Mouse (Mus musculus) MEL (cell line): Measurements from ENCODE around the gene Dr1. TPM values are rescaled to one million over a fixed set of nuclear protein-coding genes. Genes with fewer than 3 reads are reported as not detected.

ENCODE experiments used
- DNase-seq: peaks from one replicate; pipeline ENCODE4 v3.0.0; 2011; ENCODE audit warnings: low read depth, low spot score
- H3K27ac ChIP-seq: 2 replicates; pipeline ENCODE4 v1.5.1; 2012; ENCODE audit warnings: low read depth, mild to moderate bottlenecking, control low read depth, low read length, moderate library complexity; ENCODE audit not compliant: control insufficient read depth
- H3K27me3 ChIP-seq, 2 experiments: fragments of 150-350 bp in 1 of 2; sonication (generic) in 1 of 2; 2 replicates each; pipeline ENCODE4 v1.6.1; 2012; ENCODE audit warnings: low read length in 2 of 2, mild to moderate bottlenecking in 2 of 2, improper control_type of control experiment in 1 of 2, moderate library complexity in 1 of 2; ENCODE audit not compliant: insufficient read depth in 2 of 2, control insufficient read depth in 1 of 2
- H3K36me3 ChIP-seq, 2 experiments: 2 replicates each; pipeline ENCODE4 v1.6.1; 2012 to 2014; ENCODE audit warnings: low read length in 2 of 2, improper control_type of control experiment in 1 of 2, inconsistent platforms in 1 of 2, mild to moderate bottlenecking in 1 of 2; ENCODE audit not compliant: insufficient read depth in 2 of 2, control insufficient read depth in 1 of 2
- H3K4me1 ChIP-seq, 2 experiments: fragments of 150-350 bp in 1 of 2; sonication (generic) in 1 of 2; 2 replicates each; pipeline ENCODE4 v1.6.1; 2012; ENCODE audit warnings: low read length in 2 of 2, improper control_type of control experiment in 1 of 2, mild to moderate bottlenecking in 1 of 2; ENCODE audit not compliant: insufficient read depth in 2 of 2, control insufficient read depth in 1 of 2
- H3K4me3 ChIP-seq, 2 experiments: fragments of 150-350 bp in 1 of 2; sonication (generic) in 1 of 2; 2 replicates each; pipeline ENCODE4 v1.5.1; 2012; ENCODE audit warnings: low read depth in 2 of 2, low read length in 2 of 2, mild to moderate bottlenecking in 2 of 2, moderate library complexity in 2 of 2, control low read depth in 1 of 2, improper control_type of control experiment in 1 of 2; ENCODE audit not compliant: control insufficient read depth in 1 of 2, insufficient read depth in 1 of 2
- H3K79me2 ChIP-seq: 2 replicates; pipeline ENCODE4 v1.6.1; 2012; ENCODE audit warnings: mild to moderate bottlenecking, low read length, moderate library complexity; ENCODE audit not compliant: control insufficient read depth, poor library complexity, insufficient read depth
- H3K9ac ChIP-seq: 2 replicates; pipeline ENCODE4 v1.6.1; 2012; ENCODE audit warnings: low read depth, mild to moderate bottlenecking, control low read depth, low read length, moderate library complexity; ENCODE audit not compliant: control insufficient read depth, poor library complexity, severe bottlenecking
- H3K9me3 ChIP-seq: fragments of 150-350 bp; sonication (generic); replicated peaks from 2 replicates; pipeline ENCODE4 v1.6.1; 2012; ENCODE audit warnings: mild to moderate bottlenecking, low read length, improper control_type of control experiment, moderate library complexity; ENCODE audit not compliant: insufficient read depth
- CHD1 ChIP-seq: IDR thresholded peaks from 2 replicates; pipeline ENCODE4 v1.6.1; 2012; ENCODE audit warnings: low read depth, mild to moderate bottlenecking, inconsistent platforms, low read length, improper control_type of control experiment
- CTCF ChIP-seq, 3 experiments: IDR thresholded peaks in 2 of 3; conservative IDR thresholded peaks in 1 of 3; 2 replicates each; pipeline ENCODE4 v1.5.1; 2011 to 2012; ENCODE audit warnings: low read length in 3 of 3, low read depth in 2 of 3, mild to moderate bottlenecking in 2 of 3, improper control_type of control experiment in 1 of 3, inconsistent platforms in 1 of 3, mixed read lengths in 1 of 3, moderate library complexity in 1 of 3; ENCODE audit not compliant: control insufficient read depth in 1 of 3, insufficient read depth in 1 of 3, poor library complexity in 1 of 3, severe bottlenecking in 1 of 3
- EP300 ChIP-seq, 2 experiments: IDR thresholded peaks; 2 replicates each; pipeline ENCODE4 v1.6.1; 2011; ENCODE audit warnings: improper control_type of control experiment in 2 of 2, low read length in 2 of 2, low read depth in 1 of 2, mild to moderate bottlenecking in 1 of 2
- GATA1 ChIP-seq: IDR thresholded peaks from 2 replicates; pipeline ENCODE4 v1.6.1; 2011; ENCODE audit warnings: low read depth, low read length, improper control_type of control experiment
- HCFC1 ChIP-seq: IDR thresholded peaks from 2 replicates; pipeline ENCODE4 v1.6.1; 2012; ENCODE audit warnings: low read depth, mild to moderate bottlenecking, inconsistent platforms, low read length, improper control_type of control experiment, moderate library complexity
- JUND ChIP-seq: IDR thresholded peaks from 2 replicates; pipeline ENCODE4 v1.6.1; 2011; ENCODE audit warnings: low read depth, mild to moderate bottlenecking, improper control_type of control experiment, low read length
- KAT2A ChIP-seq: conservative IDR thresholded peaks from 2 replicates; pipeline ENCODE4 v1.6.1; 2012; ENCODE audit warnings: low read depth, low read length, improper control_type of control experiment, inconsistent platforms
- MAFK ChIP-seq: IDR thresholded peaks from 2 replicates; pipeline ENCODE4 v1.6.1; 2011; ENCODE audit warnings: low read depth, mild to moderate bottlenecking, low read length, improper control_type of control experiment, borderline replicate concordance
- MAX ChIP-seq: IDR thresholded peaks from 2 replicates; pipeline ENCODE4 v1.6.1; 2011; ENCODE audit warnings: low read length, improper control_type of control experiment
- MEF2A ChIP-seq: IDR thresholded peaks from 2 replicates; pipeline ENCODE4 v1.6.1; 2014; ENCODE audit warnings: low read depth, mild to moderate bottlenecking, inconsistent platforms, low read length, improper control_type of control experiment; ENCODE audit not compliant: poor library complexity, insufficient replicate concordance, severe bottlenecking; ENCODE audit errors: extremely low read depth
- MXI1 ChIP-seq: IDR thresholded peaks from 2 replicates; pipeline ENCODE4 v1.6.1; 2011; ENCODE audit warnings: mild to moderate bottlenecking, low read depth, low read length, improper control_type of control experiment
- MYC ChIP-seq: IDR thresholded peaks from 2 replicates; pipeline ENCODE4 v1.6.1; 2011; ENCODE audit warnings: low read depth, mild to moderate bottlenecking, low read length, improper control_type of control experiment, moderate library complexity
- POLR2A ChIP-seq, 2 experiments: IDR thresholded peaks; 2 replicates each; pipeline ENCODE4 v1.6.1; 2011 to 2012; ENCODE audit warnings: low read length in 2 of 2, mild to moderate bottlenecking in 2 of 2, control low read depth in 1 of 2, improper control_type of control experiment in 1 of 2, low read depth in 1 of 2, moderate library complexity in 1 of 2; ENCODE audit not compliant: control insufficient read depth in 1 of 2, insufficient read depth in 1 of 2, poor library complexity in 1 of 2
- RAD21 ChIP-seq: IDR thresholded peaks from 2 replicates; pipeline ENCODE4 v1.6.1; 2011; ENCODE audit warnings: mild to moderate bottlenecking, low read depth, low read length, improper control_type of control experiment
- SMC3 ChIP-seq: IDR thresholded peaks from 2 replicates; pipeline ENCODE4 v1.6.1; 2011; ENCODE audit warnings: low read depth, low read length, improper control_type of control experiment
- TAL1 ChIP-seq: IDR thresholded peaks from 2 replicates; pipeline ENCODE4 v1.6.1; 2012; ENCODE audit warnings: mild to moderate bottlenecking, inconsistent platforms, low read length, moderate library complexity, mixed read lengths
- TBP ChIP-seq: IDR thresholded peaks from 2 replicates; pipeline ENCODE4 v1.8.0; 2011; ENCODE audit warnings: low read depth, low read length, improper control_type of control experiment
- TCF12 ChIP-seq: IDR thresholded peaks from 2 replicates; pipeline ENCODE4 v1.6.1; 2014; ENCODE audit warnings: low read depth, mild to moderate bottlenecking, inconsistent platforms, low read length, improper control_type of control experiment, moderate library complexity
- UBTF ChIP-seq: IDR thresholded peaks from 2 replicates; pipeline ENCODE4 v1.6.1; 2012; ENCODE audit warnings: low read depth, mild to moderate bottlenecking, inconsistent platforms, low read length, improper control_type of control experiment, moderate library complexity, borderline replicate concordance; ENCODE audit not compliant: insufficient read depth
- USF2 ChIP-seq, 2 experiments: IDR thresholded peaks; 2 replicates each; pipeline ENCODE4 v1.6.1; 2011 to 2012; ENCODE audit warnings: improper control_type of control experiment in 2 of 2, low read length in 2 of 2, borderline replicate concordance in 1 of 2, inconsistent platforms in 1 of 2, low read depth in 1 of 2, mild to moderate bottlenecking in 1 of 2; ENCODE audit not compliant: insufficient read depth in 1 of 2
- ZC3H11A ChIP-seq: IDR thresholded peaks from 2 replicates; pipeline ENCODE4 v1.6.1; 2012; ENCODE audit warnings: low read depth, mild to moderate bottlenecking, inconsistent platforms, low read length, improper control_type of control experiment
- ZKSCAN1 ChIP-seq: IDR thresholded peaks from 2 replicates; pipeline ENCODE4 v1.6.1; 2012; ENCODE audit warnings: low read depth, mild to moderate bottlenecking, inconsistent platforms, low read length, improper control_type of control experiment, moderate library complexity
- ZMIZ1 ChIP-seq: IDR thresholded peaks from 2 replicates; pipeline ENCODE4 v1.6.1; 2012; ENCODE audit warnings: low read depth, mild to moderate bottlenecking, inconsistent platforms, low read length, improper control_type of control experiment, moderate library complexity
- ZNF384 ChIP-seq: IDR thresholded peaks from 2 replicates; pipeline ENCODE4 v1.6.1; 2012; ENCODE audit warnings: low read depth, mild to moderate bottlenecking, inconsistent platforms, low read length, improper control_type of control experiment
- polyA plus RNA-seq, 2 experiments: library from polyadenylated mRNA; stranded (reverse) in 1 of 2; unstranded in 1 of 2; fragments of >175 nt in 1 of 2; fragments of >200 nt in 1 of 2; gene quantifications; 2 replicates each; pipeline versions ENCODE4 v1.2.1 to v1.2.4; 2012; ENCODE audit warnings: low replicate concordance in 2 of 2, low read depth in 1 of 2; ENCODE audit not compliant: insufficient read length in 2 of 2, insufficient read depth in 1 of 2, missing spikeins in 1 of 2
- total RNA-seq: library from RNA; depleted of rRNA; stranded (reverse); fragments of 300-350 nt; gene quantifications from 2 replicates; pipeline ENCODE4 v1.2.3, GENCODE M21; 2012

Gene Dr1
- total and polyA plus RNA-seq, 3 experiments: 36.3 to 47.2 TPM; not detected in 1

GRCm38 (mm10) chr5:108266990-108267389, 1.7 kb upstream of the Dr1 start:
- no peak for DNase-seq
- H3K36me3 ChIP-seq: peaks cover 0 to 18% of the 10 kb centered on the region in 2 experiments; a peak in 2 of 4 replicates
- H3K27ac ChIP-seq: no peak overlapping the region
- no peaks in the 10 kb centered on the region for H3K27me3 ChIP-seq
- H3K4me3 ChIP-seq: no peak overlapping the region
- peaks cover 29% of the 10 kb centered on the region for H3K79me2 ChIP-seq
- no peak for TF ChIP-seq MEF2A
- no peak for TF ChIP-seq ZMIZ1
- no peak for TF ChIP-seq JUND
- TF ChIP-seq ZKSCAN1: no peak
- TF ChIP-seq HCFC1: no peak
- TF ChIP-seq TAL1: peak; percentile 54
- TF ChIP-seq, all 39 proteins: peak for 1
- peaks cover 7 to 15% of the 10 kb centered on the region in 2 experiments for H3K4me1 ChIP-seq
- no peaks in the 10 kb centered on the region for H3K9me3 ChIP-seq
- H3K9ac ChIP-seq: no peak overlapping the region

- Histone ChIP-seq H3K9ac (peak overlapping the region; percentile 99), H3K36me3 (peaks cover 0 to 28% of the 10 kb centered on the region in 2 experiments; a peak in 3 of 4 replicates)
- TF ChIP-seq ZC3H11A (no peak), EP300 (IDR thresholded peaks at IDR 0.05; ENCODE audit: low read depth in 1 of 2, low read length in 2 of 2) (no peak), CTCF (IDR thresholded peaks at IDR 0.05 in 2 of 3, conservative IDR thresholded peaks at IDR 0.05 in 1 of 3; ENCODE audit: control insufficient read depth in 1 of 3, insufficient read depth in 1 of 3, low read depth in 2 of 3, low read length in 3 of 3, poor library complexity in 1 of 3, severe bottlenecking in 1 of 3) (no peak), RAD21 (no peak), GATA1 (no peak), SMC3 (no peak), MYC (no peak), MXI1 (no peak), ZNF384 (no peak), KAT2A (no peak), MAX (peak; percentile 19; the same call in 1 of the 2 replicates), TCF12 (no peak), TBP (0 out of 2 replicates have a peak, but pooled peaks have one; percentile 17), CHD1 (0 out of 2 replicates have a peak, but pooled peaks have one; percentile 35), UBTF (0 out of 2 replicates have a peak, but pooled peaks have one; percentile 63), MAFK (no peak), JUND (no peak), USF2 (IDR thresholded peaks at IDR 0.05; ENCODE audit: borderline replicate concordance in 1 of 2, insufficient read depth in 1 of 2, low read depth in 1 of 2, low read length in 2 of 2) (no peak), POLR2A (IDR thresholded peaks at IDR 0.05; ENCODE audit: control insufficient read depth in 1 of 2, insufficient read depth in 1 of 2, low read depth in 1 of 2, low read length in 2 of 2, poor library complexity in 1 of 2) (no peak; a peak in 1 of 4 replicates)
- TF ChIP-seq, all 39 proteins: peak for 4
- peak; percentile 60 for DNase-seq
- Histone ChIP-seq H3K27me3 (no peaks in the 10 kb centered on the region), H3K9me3 (no peaks in the 10 kb centered on the region), H3K4me3 (peak overlapping the region; percentile 98 to 100), H3K79me2 (peaks cover 45% of the 10 kb centered on the region), H3K27ac (peak overlapping the region; percentile 85), H3K4me1 (peaks cover 7 to 12% of the 10 kb centered on the region in 2 experiments)
Measured at GRCm38 (mm10) chr5:108269063-108269810, 540 bp downstream of the Dr1 start.
